Mouse (Mus musculus): Measurements from ENCODE around the gene Grip1. TPM values are rescaled to one million over a fixed set of nuclear protein-coding genes. Genes with fewer than 3 reads are reported as not detected.

Grip1 gene
- polyA plus RNA-seq, 1 experiment from 2014 or later = 0.87 TPM

GRCm38 (mm10) chr10:119543771-119544170 lies 90.1 kb downstream of the Grip1 start:
- Histone ChIP-seq H3K4me2 (replicated peaks; ENCODE audit: low read depth, low read length) (no peak overlapping the region), H3K36me3 (ENCODE audit: insufficient read depth, low read length) (no peaks in the 10 kb centered on the region), H3K27ac (ENCODE audit: low read length) (no peak overlapping the region), H3K4me3 (ENCODE audit: low read depth, low read length) (no peak overlapping the region), H3K4me1 (ENCODE audit: insufficient read depth, low read depth, low read length) (no peaks in the 10 kb centered on the region), H3K9ac (replicated peaks; ENCODE audit: low read depth) (no peak overlapping the region), H3K9me3 (ENCODE audit: low read length) (no peaks in the 10 kb centered on the region), H3K27me3 (replicated peaks; ENCODE audit: insufficient read depth, low read length) (no peaks in the 10 kb centered on the region)
- DNase-seq (ENCODE audit: low spot score) (no peak), ATAC-seq (no peak)
- TF ChIP-seq EP300 (IDR thresholded peaks at IDR 0.05) (no peak), CTCF (IDR thresholded peaks at IDR 0.05) (no peak)
- 36% methylated on average over 7 of the region's 7 CpGs for WGBS

- Histone ChIP-seq H3K9ac (replicated peaks; ENCODE audit: low read depth) (no peak overlapping the region), H3K36me3 (ENCODE audit: insufficient read depth, low read length) (no peaks in the 10 kb centered on the region), H3K4me2 (replicated peaks; ENCODE audit: low read depth, low read length) (no peak overlapping the region), H3K9me3 (ENCODE audit: low read length) (no peaks in the 10 kb centered on the region), H3K27me3 (replicated peaks; ENCODE audit: insufficient read depth, low read length) (no peaks in the 10 kb centered on the region), H3K4me3 (ENCODE audit: low read depth, low read length) (no peak overlapping the region), H3K4me1 (ENCODE audit: insufficient read depth, low read depth, low read length) (no peaks in the 10 kb centered on the region), H3K27ac (ENCODE audit: low read length) (no peak overlapping the region)
- no peak for ATAC-seq
- TF ChIP-seq EP300 (IDR thresholded peaks at IDR 0.05) = no peak
- no peak for TF ChIP-seq CTCF (IDR thresholded peaks at IDR 0.05)
- DNase-seq (ENCODE audit: low spot score) = no peak
- 40% methylated on average over 9 of the region's 9 CpGs for WGBS
Observed at GRCm38 (mm10) chr10:119544743-119545142, 91.1 kb downstream of the Grip1 start.

- H3K4me1 ChIP-seq (ENCODE audit: insufficient read depth, low read depth, low read length) = no peaks in the 10 kb centered on the region
- 68% methylated on average over 5 of the region's 5 CpGs for WGBS
- ATAC-seq (no peak), DNase-seq (ENCODE audit: low spot score) (no peak)
- H3K27ac ChIP-seq (ENCODE audit: low read length) = no peak overlapping the region
- TF ChIP-seq EP300 (IDR thresholded peaks at IDR 0.05) = no peak
- TF ChIP-seq CTCF (IDR thresholded peaks at IDR 0.05) = no peak
- H3K36me3 ChIP-seq (ENCODE audit: insufficient read depth, low read length) = no peaks in the 10 kb centered on the region
- no peak overlapping the region for H3K4me3 ChIP-seq (ENCODE audit: low read depth, low read length)
- H3K9ac ChIP-seq (replicated peaks; ENCODE audit: low read depth) = no peak overlapping the region
- H3K4me2 ChIP-seq (replicated peaks; ENCODE audit: low read depth, low read length) = no peak overlapping the region
- H3K9me3 ChIP-seq (ENCODE audit: low read length) = no peaks in the 10 kb centered on the region
- no peaks in the 10 kb centered on the region for H3K27me3 ChIP-seq (replicated peaks; ENCODE audit: insufficient read depth, low read length)
Observed at GRCm38 (mm10) chr10:119547875-119548274, 94.2 kb downstream of the Grip1 start.

- no peak for TF ChIP-seq CTCF (IDR thresholded peaks at IDR 0.05)
- TF ChIP-seq EP300 (IDR thresholded peaks at IDR 0.05) = no peak
- Histone ChIP-seq H3K27ac (ENCODE audit: low read length) (no peak overlapping the region), H3K36me3 (ENCODE audit: insufficient read depth, low read length) (no peaks in the 10 kb centered on the region), H3K4me2 (replicated peaks; ENCODE audit: low read depth, low read length) (no peak overlapping the region), H3K9ac (replicated peaks; ENCODE audit: low read depth) (no peak overlapping the region), H3K27me3 (replicated peaks; ENCODE audit: insufficient read depth, low read length) (no peaks in the 10 kb centered on the region), H3K9me3 (ENCODE audit: low read length) (no peaks in the 10 kb centered on the region), H3K4me3 (ENCODE audit: low read depth, low read length) (no peak overlapping the region), H3K4me1 (ENCODE audit: insufficient read depth, low read depth, low read length) (no peaks in the 10 kb centered on the region)
- 49% methylated on average over 10 of the region's 10 CpGs for WGBS
- peak; percentile 65 for DNase-seq (ENCODE audit: low spot score)
- ATAC-seq = no peak
Observed at GRCm38 (mm10) chr10:119548774-119549173, 95.1 kb downstream of the Grip1 start.

GRCm38 (mm10) chr10:119550630-119551029 lies 97.0 kb downstream of the Grip1 start:
- H3K4me2 ChIP-seq (replicated peaks; ENCODE audit: low read depth, low read length) = no peak overlapping the region
- H3K27me3 ChIP-seq (replicated peaks; ENCODE audit: insufficient read depth, low read length) = no peaks in the 10 kb centered on the region
- H3K4me1 ChIP-seq (ENCODE audit: insufficient read depth, low read depth, low read length) = no peaks in the 10 kb centered on the region
- WGBS = 66% methylated on average over 6 of the region's 6 CpGs
- H3K4me3 ChIP-seq (ENCODE audit: low read depth, low read length) = no peak overlapping the region
- H3K27ac ChIP-seq (ENCODE audit: low read length) = no peak overlapping the region
- H3K9ac ChIP-seq (replicated peaks; ENCODE audit: low read depth) = no peak overlapping the region
- no peaks in the 10 kb centered on the region for H3K36me3 ChIP-seq (ENCODE audit: insufficient read depth, low read length)
- no peaks in the 10 kb centered on the region for H3K9me3 ChIP-seq (ENCODE audit: low read length)
- no peak for TF ChIP-seq EP300 (IDR thresholded peaks at IDR 0.05)
- no peak for TF ChIP-seq CTCF (IDR thresholded peaks at IDR 0.05)
- DNase-seq (ENCODE audit: low spot score) = no peak
- ATAC-seq = no peak

- H3K9ac ChIP-seq (replicated peaks; ENCODE audit: low read depth) = no peak overlapping the region
- 60% methylated on average over 7 of the region's 7 CpGs for WGBS
- no peaks in the 10 kb centered on the region for H3K9me3 ChIP-seq (ENCODE audit: low read length)
- no peak overlapping the region for H3K4me3 ChIP-seq (ENCODE audit: low read depth, low read length)
- DNase-seq (ENCODE audit: low spot score) = no peak
- H3K4me2 ChIP-seq (replicated peaks; ENCODE audit: low read depth, low read length) = no peak overlapping the region
- H3K27ac ChIP-seq (ENCODE audit: low read length) = no peak overlapping the region
- TF ChIP-seq EP300 (IDR thresholded peaks at IDR 0.05) (no peak), CTCF (IDR thresholded peaks at IDR 0.05) (no peak)
- H3K4me1 ChIP-seq (ENCODE audit: insufficient read depth, low read depth, low read length) = no peaks in the 10 kb centered on the region
- H3K36me3 ChIP-seq (ENCODE audit: insufficient read depth, low read length) = no peaks in the 10 kb centered on the region
- no peaks in the 10 kb centered on the region for H3K27me3 ChIP-seq (replicated peaks; ENCODE audit: insufficient read depth, low read length)
- ATAC-seq = no peak
Observed at GRCm38 (mm10) chr10:119556346-119556745, 102.7 kb downstream of the Grip1 start.

GRCm38 (mm10) chr10:119558432-119558831 lies 104.8 kb downstream of the Grip1 start:
- TF ChIP-seq CTCF (IDR thresholded peaks at IDR 0.05) (no peak), EP300 (IDR thresholded peaks at IDR 0.05) (no peak)
- 86% methylated on average over 7 of the region's 7 CpGs for WGBS

More at GRCm38 (mm10) chr10:119558432-119558831, 104.8 kb downstream of the Grip1 start:
- ATAC-seq (no peak), DNase-seq (ENCODE audit: low spot score) (no peak)
- Histone ChIP-seq H3K4me3 (ENCODE audit: low read depth, low read length) (no peak overlapping the region), H3K4me1 (ENCODE audit: insufficient read depth, low read depth, low read length) (no peaks in the 10 kb centered on the region), H3K27me3 (replicated peaks; ENCODE audit: insufficient read depth, low read length) (no peaks in the 10 kb centered on the region), H3K27ac (ENCODE audit: low read length) (no peak overlapping the region), H3K9ac (replicated peaks; ENCODE audit: low read depth) (no peak overlapping the region), H3K9me3 (ENCODE audit: low read length) (no peaks in the 10 kb centered on the region), H3K4me2 (replicated peaks; ENCODE audit: low read depth, low read length) (no peak overlapping the region), H3K36me3 (ENCODE audit: insufficient read depth, low read length) (no peaks in the 10 kb centered on the region)
